Mouse (Mus musculus) fat pad, adult 2 months (tissue): ENCODE data around the gene Vmn1r73.

Source experiments
- DNase-seq: peaks from one replicate; pipeline ENCODE4 v3.0.0-alpha.2; 2011; ENCODE audit warnings: low read depth, low spot score; ENCODE audit errors: extremely low read depth

Gene Vmn1r73

DNA sequence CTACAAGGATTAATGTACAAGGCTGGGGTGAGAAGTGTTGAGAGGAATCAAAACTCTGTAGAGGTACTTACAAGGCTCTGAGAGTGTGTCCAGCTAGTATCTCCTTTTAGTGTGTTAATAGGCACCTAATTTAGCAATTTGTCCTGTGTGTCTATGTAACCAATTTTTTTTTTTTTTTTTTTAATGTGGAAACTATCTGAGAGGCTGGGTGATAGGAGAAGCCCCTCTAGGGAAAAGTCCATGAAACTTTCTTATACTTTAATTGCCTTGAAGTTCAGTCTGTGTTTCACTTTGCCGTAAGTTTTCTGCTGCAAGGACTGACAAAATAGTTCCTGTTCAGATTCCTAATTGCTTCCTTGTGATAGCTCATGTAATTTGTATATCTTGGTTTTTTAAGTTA is at the start of gene Vmn1r73:
Gene Vmn1r73, plus strand, starts transcription at position 301 of the 400 bp plus-strand sequence.
- no peak for DNase-seq
